Comparison of ENCODE assay signal across 13 mouse cellular contexts in the genomic region with DNA sequence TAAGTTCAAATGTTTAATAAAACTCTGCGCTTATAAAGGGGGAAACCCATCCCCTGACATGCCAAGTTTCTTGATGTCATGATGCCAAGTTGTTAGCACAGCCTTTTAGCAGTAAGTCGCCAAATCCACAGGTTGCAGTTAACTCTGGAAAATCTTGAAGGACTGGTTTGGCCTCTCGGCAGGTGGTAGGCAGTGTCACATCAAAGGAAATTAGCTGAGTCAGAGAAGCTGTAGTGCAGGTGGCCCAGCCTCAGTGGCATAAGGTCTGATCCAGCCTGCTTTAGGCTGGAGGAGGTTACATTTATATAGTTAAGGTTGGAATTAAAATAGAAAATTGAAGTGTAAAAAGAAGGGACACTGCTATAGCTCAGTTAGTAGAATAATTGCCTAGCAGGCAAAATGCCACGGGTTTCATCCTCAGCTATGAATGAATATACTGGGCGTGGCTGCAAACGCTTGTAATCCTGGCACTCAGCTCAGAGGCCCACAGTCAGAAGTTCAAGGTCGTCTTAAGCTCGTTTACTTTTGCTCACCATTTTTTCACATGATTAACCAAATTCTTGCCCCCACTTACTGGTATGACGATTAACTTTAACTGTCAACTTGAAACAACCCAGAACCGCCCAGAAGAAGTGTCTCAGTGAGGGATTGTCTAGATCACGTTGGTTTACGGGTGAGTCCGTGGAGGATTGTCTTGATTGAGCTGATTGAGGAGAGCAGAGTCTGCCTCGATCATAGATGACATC.
DNase-seq lines count a peak whose midpoint lies in the region; ATAC-seq and TF ChIP-seq lines count a peak whose summit lies in the region.
"Had no signal": no experiment of that assay in that cellular context is flagged by ENCODE, and none has a peak within 500 bp of the region (broad histone marks: within the 10 kb centered on the region; RNA-seq: fewer than 3 reads in every experiment).

No protein-coding gene starts in this region.

- H3K4me3 ChIP-seq in ES-E14 (ENCODE audit: insufficient read depth in 1 of 2, low read depth in 1 of 2, low read length in 2 of 2, poor library complexity in 1 of 2, severe bottlenecking in 1 of 2): no peak overlapping the region
- no peak overlapping the region for H3K4me3 ChIP-seq in limb, embryonic 14.5 days (replicated peaks; ENCODE audit: low read length)
- H3K4me3 ChIP-seq in forebrain, embryonic 15.5 days: no peak overlapping the region
- H3K4me3 ChIP-seq: megakaryocyte, embryonic 14.5 days had no signal

- intact Hi-C loops in left cerebral cortex, postnatal 14 days (cut with DNase I): no loop called here

- DNase-seq in kidney, postnatal 36 days: peak; percentile 1
- no peak for DNase-seq in kidney, adult 18-20 months
- peak; percentile 44 for DNase-seq in ES-E14 (ENCODE audit: low read depth, low spot score)
- peak; percentile 16 for DNase-seq in brain, adult 2 months (ENCODE audit: low read depth, low spot score)
- DNase-seq in limb, embryonic 14.5 days (ENCODE audit: low spot score): peak; percentile 47
- DNase-seq in left cerebral cortex, postnatal 14 days (ENCODE audit: low spot score in 2 of 2): no peak
- DNase-seq: adrenal gland, postnatal 10 days; cerebellum, adult 18-20 months; gastrocnemius, postnatal 10 days had no signal

- WGBS in limb, embryonic 14.5 days: 25% methylated on average over 14 of the region's 14 CpGs
- WGBS in forebrain, embryonic 15.5 days: 45% methylated on average over 14 of the region's 14 CpGs

- H3K27ac ChIP-seq in ES-E14 (ENCODE audit: insufficient read depth, low read depth, low read length, poor library complexity, severe bottlenecking): no peak overlapping the region
- no peak overlapping the region for H3K27ac ChIP-seq in limb, embryonic 14.5 days (replicated peaks; ENCODE audit: low read depth, low read length)
- no peak overlapping the region for H3K27ac ChIP-seq in forebrain, embryonic 15.5 days (replicated peaks)

- no peaks in the 10 kb centered on the region for H3K9me3 ChIP-seq in ES-E14 (ENCODE audit: control insufficient read depth, insufficient read depth, low read depth, low read length)
- H3K9me3 ChIP-seq in limb, embryonic 14.5 days (ENCODE audit: control insufficient read depth, low read length): no peaks in the 10 kb centered on the region
- no peaks in the 10 kb centered on the region for H3K9me3 ChIP-seq in forebrain, embryonic 15.5 days
- H3K9me3 ChIP-seq: G1E; megakaryocyte, embryonic 14.5 days had no signal

- H3K4me1 ChIP-seq in ES-E14 (ENCODE audit: control insufficient read depth in 2 of 2, insufficient read depth in 2 of 2, low read length in 2 of 2, poor library complexity in 1 of 2): peaks cover 0 to 2% of the 10 kb centered on the region in 2 experiments; a peak in 2 of 4 replicates
- H3K4me1 ChIP-seq in limb, embryonic 14.5 days (ENCODE audit: control insufficient read depth, insufficient read depth, low read length): no peaks in the 10 kb centered on the region
- no peaks in the 10 kb centered on the region for H3K4me1 ChIP-seq in forebrain, embryonic 15.5 days
- H3K4me1 ChIP-seq: megakaryocyte, embryonic 14.5 days had no signal

- H3K4me2 ChIP-seq in limb, embryonic 14.5 days (replicated peaks; ENCODE audit: low read depth, low read length, severe bottlenecking): no peak overlapping the region
- H3K4me2 ChIP-seq in forebrain, embryonic 15.5 days (replicated peaks): no peak overlapping the region

- H3K36me3 ChIP-seq in ES-E14 (ENCODE audit: control insufficient read depth, insufficient read depth, low read length, poor library complexity, severe bottlenecking): no peaks in the 10 kb centered on the region
- H3K36me3 ChIP-seq in limb, embryonic 14.5 days (ENCODE audit: control insufficient read depth, insufficient read depth, low read length): no peaks in the 10 kb centered on the region
- H3K36me3 ChIP-seq in forebrain, embryonic 15.5 days: no peaks in the 10 kb centered on the region
- H3K36me3 ChIP-seq: G1E had no signal

- TF ChIP-seq POLR2A in limb, embryonic 14.5 days (IDR thresholded peaks at IDR 0.05; ENCODE audit: borderline replicate concordance, extremely low read depth, insufficient read depth, insufficient read length): no peak

- H3K9ac ChIP-seq in ES-E14 (ENCODE audit: insufficient read depth, low read depth, low read length, poor library complexity, severe bottlenecking): no peak overlapping the region
- no peak overlapping the region for H3K9ac ChIP-seq in limb, embryonic 14.5 days (ENCODE audit: low read depth, low read length, severe bottlenecking)
- no peak overlapping the region for H3K9ac ChIP-seq in forebrain, embryonic 15.5 days (replicated peaks)

- no peaks in the 10 kb centered on the region for H3K27me3 ChIP-seq in limb, embryonic 14.5 days (ENCODE audit: control insufficient read depth, insufficient read depth, low read length)
- no peaks in the 10 kb centered on the region for H3K27me3 ChIP-seq in forebrain, embryonic 15.5 days
- H3K27me3 ChIP-seq: megakaryocyte, embryonic 14.5 days had no signal

- in situ Hi-C loops in ES-E14 (cut with MboI; ENCODE audit: low sequenced_read_pairs in 2 of 2, unreplicated experiment in 2 of 2): no loop called here

- ATAC-seq in limb, embryonic 14.5 days (ENCODE audit: low FRiP score, low read depth): no peak
- no peak for ATAC-seq in forebrain, embryonic 15.5 days (replicated peaks)
- ATAC-seq: inflammation-experienced regulatory T-cells, adult 6 months had no signal

TF ChIP-seq in ES-E14, 5 proteins besides CTCF, POLR2A, EP300 and RAD21:
- TF ChIP-seq CHD2 (IDR thresholded peaks at IDR 0.05; ENCODE audit: low read depth, low read length): peak; percentile 27; the same call in 1 of the 2 replicates
- no peak for TF ChIP-seq ZC3H11A (IDR thresholded peaks at IDR 0.05; ENCODE audit: borderline replicate concordance, low read depth, low read length)
- peak; percentile 88 for TF ChIP-seq MAFK (IDR thresholded peaks at IDR 0.05; ENCODE audit: insufficient read depth, low read depth, low read length)
- no peak for TF ChIP-seq HCFC1 (IDR thresholded peaks at IDR 0.05; ENCODE audit: borderline replicate concordance, insufficient read depth, low read length)
- no peak for TF ChIP-seq ZNF384 (IDR thresholded peaks at IDR 0.05; ENCODE audit: low read depth, low read length)
TF ChIP-seq in ES-E14: peak in this region for 2.

Comparison
In these comparisons a context has a peak if more than half of its experiments do, and no peak if none do; other contexts are left out.
1. DNase-seq: peak in kidney, postnatal 36 days (2 of 2), ES-E14 (single experiment), brain, adult 2 months (single experiment) and limb, embryonic 14.5 days (single experiment); none in kidney, adult 18-20 months (single experiment) and left cerebral cortex, postnatal 14 days (0 of 2).